Mouse (Mus musculus): ENCODE measurements at regions not wholly inside any gene's neighbourhood (a gene's known extent, or its start where the extent isn't known, plus 50 kb on each side); places are given as distances from the start of the nearest gene placed in this dataset.

DNA sequence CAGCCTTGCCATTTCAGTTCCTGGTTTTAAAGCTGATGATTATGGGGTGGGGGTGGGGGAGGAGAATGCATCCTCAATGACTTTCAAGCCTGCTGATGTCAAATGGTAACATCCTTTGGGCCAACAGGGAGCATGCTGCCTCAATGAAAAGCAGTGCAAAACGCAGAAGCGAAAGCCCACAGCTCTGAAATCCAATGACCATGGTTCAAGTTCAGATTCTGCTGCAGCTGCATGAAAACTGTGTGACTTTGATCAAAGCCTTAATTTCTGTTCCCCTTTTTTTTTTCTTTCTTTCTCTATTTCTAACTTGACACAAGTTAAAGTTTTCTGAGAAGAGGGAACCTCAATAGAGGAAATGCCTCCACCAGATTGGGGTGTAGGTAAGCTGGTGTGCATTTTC lies 350.4 kb downstream of the Mllt3 start:
- no peak for TF ChIP-seq CTCF (IDR thresholded peaks at IDR 0.05; ENCODE audit: low read depth)
- TF ChIP-seq EP300 (IDR thresholded peaks at IDR 0.05; ENCODE audit: low read depth), result no peak

All from liver, postnatal 0 days (tissue).